Mouse (Mus musculus): Measurements from ENCODE around the gene Tmem273. TPM values are rescaled to one million over a fixed set of nuclear protein-coding genes. Genes with fewer than 3 reads are reported as not detected.

The Tmem273 gene
- polyA plus RNA-seq, 1 experiment from 2014 or later: 2.4 TPM

DNA sequence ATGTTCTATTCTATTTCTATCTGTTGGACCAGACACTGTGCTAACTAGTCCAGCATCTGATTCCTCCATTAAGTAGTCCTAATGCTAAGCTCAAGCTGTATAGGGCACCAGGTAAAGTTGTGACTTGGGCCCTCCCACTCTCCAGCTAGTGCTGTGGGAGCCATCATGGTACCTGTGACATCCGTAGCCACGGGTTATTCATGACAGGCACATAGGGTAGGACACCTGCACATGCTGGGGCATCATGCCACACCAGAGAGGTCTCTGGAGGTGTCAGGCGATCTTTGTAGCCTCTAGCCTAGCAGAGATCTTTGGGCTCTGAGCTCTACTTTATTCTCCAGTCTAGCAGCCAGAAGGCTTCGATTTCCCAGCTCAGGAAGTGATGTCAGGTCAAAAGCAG, 2.9 kb upstream of the Tmem273 start:
- H3K27ac ChIP-seq (ENCODE audit: low read length): no peak overlapping the region
- no peak overlapping the region for H3K4me3 ChIP-seq (ENCODE audit: low read depth, low read length)
- 74% methylated on average over 4 of the region's 4 CpGs for WGBS
- H3K4me2 ChIP-seq (replicated peaks; ENCODE audit: low read depth, low read length): no peak overlapping the region
- no peak for DNase-seq (ENCODE audit: low spot score)
- no peak overlapping the region for H3K9ac ChIP-seq (replicated peaks; ENCODE audit: low read depth)
- H3K36me3 ChIP-seq (ENCODE audit: insufficient read depth, low read length): no peaks in the 10 kb centered on the region
- no peaks in the 10 kb centered on the region for H3K4me1 ChIP-seq (ENCODE audit: insufficient read depth, low read depth, low read length)
- no peaks in the 10 kb centered on the region for H3K9me3 ChIP-seq (ENCODE audit: low read length)
- ATAC-seq: no peak
- TF ChIP-seq EP300 (IDR thresholded peaks at IDR 0.05): no peak
- no peak for TF ChIP-seq CTCF (IDR thresholded peaks at IDR 0.05)
- H3K27me3 ChIP-seq (replicated peaks; ENCODE audit: insufficient read depth, low read length): no peaks in the 10 kb centered on the region

DNA sequence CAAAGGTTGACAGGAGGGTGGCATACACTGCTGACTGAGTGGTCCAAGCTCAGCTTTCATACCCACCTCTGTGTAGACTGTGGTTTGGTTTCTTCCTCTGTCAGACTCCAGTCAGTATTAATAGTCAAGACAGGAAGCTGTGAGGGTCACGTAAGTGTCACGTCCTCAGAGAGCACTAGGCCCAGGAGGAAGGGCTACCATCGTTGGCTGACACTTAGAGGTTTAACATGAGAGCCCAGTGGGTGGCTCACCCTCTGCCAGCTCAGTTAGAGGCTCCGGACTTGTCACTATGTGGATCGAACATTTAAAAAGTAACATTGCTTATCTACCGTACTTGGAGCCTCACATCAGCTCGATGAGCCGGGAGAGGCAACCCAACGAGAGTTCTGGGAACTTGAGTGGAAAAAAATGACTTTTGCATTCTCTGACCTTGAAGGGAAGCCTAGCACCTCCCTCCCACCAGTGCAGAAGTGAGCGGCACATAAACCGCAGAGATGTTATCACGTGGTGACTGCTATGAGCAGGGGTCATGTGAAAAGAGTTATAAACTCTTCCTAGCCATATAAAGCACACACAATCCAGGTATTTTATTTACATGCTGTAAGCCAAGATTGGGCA, 1.5 kb upstream of the Tmem273 start:
- ATAC-seq (no peak), DNase-seq (ENCODE audit: low spot score) (no peak)
- Histone ChIP-seq H3K27ac (ENCODE audit: low read length) (no peak overlapping the region), H3K4me1 (ENCODE audit: insufficient read depth, low read depth, low read length) (no peaks in the 10 kb centered on the region), H3K4me2 (replicated peaks; ENCODE audit: low read depth, low read length) (no peak overlapping the region), H3K27me3 (replicated peaks; ENCODE audit: insufficient read depth, low read length) (no peaks in the 10 kb centered on the region), H3K9me3 (ENCODE audit: low read length) (no peaks in the 10 kb centered on the region), H3K4me3 (ENCODE audit: low read depth, low read length) (no peak overlapping the region), H3K9ac (replicated peaks; ENCODE audit: low read depth) (no peak overlapping the region), H3K36me3 (ENCODE audit: insufficient read depth, low read length) (no peaks in the 10 kb centered on the region)
- TF ChIP-seq CTCF (IDR thresholded peaks at IDR 0.05): no peak
- no peak for TF ChIP-seq EP300 (IDR thresholded peaks at IDR 0.05)
- 52% methylated on average over 12 of the region's 12 CpGs for WGBS

DNA sequence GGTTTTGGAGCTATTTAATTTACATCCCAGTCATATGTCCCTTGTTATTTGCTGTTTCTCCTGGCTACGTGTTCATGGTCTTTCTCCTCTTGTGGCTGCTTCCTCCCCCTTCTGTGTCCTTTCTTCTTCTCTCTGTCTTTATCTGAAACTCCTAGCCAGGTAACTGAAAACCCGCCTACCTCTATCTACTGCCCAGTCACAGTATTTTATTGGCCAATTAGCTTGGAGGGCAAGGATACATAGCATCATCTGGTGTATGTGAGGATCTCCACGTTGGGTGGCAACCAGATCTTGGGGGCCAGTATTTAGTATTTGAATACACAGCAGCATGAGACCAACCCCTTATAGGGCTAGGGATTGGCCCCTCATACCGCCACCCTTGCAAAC, 1.0 kb upstream of the Tmem273 start:
- 82% methylated on average over 4 of the region's 4 CpGs for WGBS
- H3K9ac ChIP-seq (replicated peaks; ENCODE audit: low read depth): no peak overlapping the region
- DNase-seq (ENCODE audit: low spot score): no peak
- no peak for ATAC-seq
- no peak overlapping the region for H3K4me3 ChIP-seq (ENCODE audit: low read depth, low read length)
- no peak overlapping the region for H3K4me2 ChIP-seq (replicated peaks; ENCODE audit: low read depth, low read length)
- H3K27me3 ChIP-seq (replicated peaks; ENCODE audit: insufficient read depth, low read length): no peaks in the 10 kb centered on the region
- no peaks in the 10 kb centered on the region for H3K36me3 ChIP-seq (ENCODE audit: insufficient read depth, low read length)
- H3K4me1 ChIP-seq (ENCODE audit: insufficient read depth, low read depth, low read length): no peaks in the 10 kb centered on the region
- TF ChIP-seq EP300 (IDR thresholded peaks at IDR 0.05) (no peak), CTCF (IDR thresholded peaks at IDR 0.05) (no peak)
- H3K27ac ChIP-seq (ENCODE audit: low read length): no peak overlapping the region
- no peaks in the 10 kb centered on the region for H3K9me3 ChIP-seq (ENCODE audit: low read length)

DNA sequence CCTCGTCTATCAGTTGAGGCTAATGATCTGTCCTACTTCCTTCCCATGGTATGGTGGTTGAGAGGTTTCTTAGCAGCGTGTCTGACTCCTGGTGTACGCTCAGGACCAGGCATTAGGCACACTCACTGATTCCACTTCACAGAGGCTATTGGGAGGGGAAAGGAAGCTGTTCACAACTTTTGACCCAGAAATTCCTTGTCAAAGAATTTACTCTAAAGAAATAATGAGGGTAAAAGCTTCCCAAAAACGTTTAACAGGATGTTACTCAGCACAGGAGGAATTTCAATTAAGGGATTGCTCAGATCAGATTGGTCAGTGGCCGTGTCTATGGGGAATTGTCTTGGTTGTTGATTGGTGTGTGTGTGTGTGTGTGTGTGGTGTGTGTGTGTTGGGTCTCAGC, 1.9 kb downstream of the Tmem273 start:
- Histone ChIP-seq H3K9ac (replicated peaks; ENCODE audit: low read depth) (no peak overlapping the region), H3K4me1 (ENCODE audit: insufficient read depth, low read depth, low read length) (no peaks in the 10 kb centered on the region)
- ATAC-seq: no peak

DNA sequence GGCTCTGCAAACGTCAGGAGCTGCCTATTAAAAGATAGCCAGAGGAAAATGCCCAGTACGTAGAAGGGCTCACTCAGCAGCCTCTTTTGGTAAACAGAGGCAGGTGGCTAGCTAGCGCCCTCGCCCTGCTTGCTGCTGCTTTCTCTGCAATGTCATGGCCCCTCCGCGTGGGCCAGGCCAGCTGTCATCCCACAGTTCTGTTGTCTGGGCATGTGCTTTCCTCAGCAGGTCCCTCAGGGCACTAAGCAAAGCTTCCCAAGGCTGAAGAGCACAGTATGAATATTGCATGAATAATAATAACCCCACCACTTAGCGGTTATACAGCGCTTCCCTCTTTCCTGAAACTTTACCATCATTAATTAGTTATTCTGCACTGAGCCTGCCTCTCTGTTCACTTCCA, 10.6 kb downstream of the Tmem273 start:
- Histone ChIP-seq H3K4me2 (replicated peaks; ENCODE audit: low read depth, low read length) (no peak overlapping the region), H3K9me3 (ENCODE audit: low read length) (no peaks in the 10 kb centered on the region), H3K4me3 (ENCODE audit: low read depth, low read length) (no peak overlapping the region), H3K27me3 (replicated peaks; ENCODE audit: insufficient read depth, low read length) (no peaks in the 10 kb centered on the region), H3K36me3 (ENCODE audit: insufficient read depth, low read length) (no peaks in the 10 kb centered on the region), H3K4me1 (ENCODE audit: insufficient read depth, low read depth, low read length) (no peaks in the 10 kb centered on the region; the same call in 1 of the 2 replicates), H3K27ac (ENCODE audit: low read length) (no peak overlapping the region), H3K9ac (replicated peaks; ENCODE audit: low read depth) (no peak overlapping the region)
- 66% methylated on average over 8 of the region's 8 CpGs for WGBS
- no peak for ATAC-seq
- no peak for DNase-seq (ENCODE audit: low spot score)
- TF ChIP-seq EP300 (IDR thresholded peaks at IDR 0.05): no peak
- TF ChIP-seq CTCF (IDR thresholded peaks at IDR 0.05): no peak

More for the DNA sequence above, 1.9 kb downstream of the Tmem273 start:
- Histone ChIP-seq H3K9me3 (ENCODE audit: low read length) (no peaks in the 10 kb centered on the region), H3K36me3 (ENCODE audit: insufficient read depth, low read length) (no peaks in the 10 kb centered on the region), H3K27ac (ENCODE audit: low read length) (no peak overlapping the region), H3K4me2 (replicated peaks; ENCODE audit: low read depth, low read length) (no peak overlapping the region), H3K27me3 (replicated peaks; ENCODE audit: insufficient read depth, low read length) (no peaks in the 10 kb centered on the region), H3K4me3 (ENCODE audit: low read depth, low read length) (no peak overlapping the region)
- 34% methylated on average over 5 of the region's 5 CpGs for WGBS
- no peak for DNase-seq (ENCODE audit: low spot score)
- no peak for TF ChIP-seq EP300 (IDR thresholded peaks at IDR 0.05)
- TF ChIP-seq CTCF (IDR thresholded peaks at IDR 0.05): no peak

DNA sequence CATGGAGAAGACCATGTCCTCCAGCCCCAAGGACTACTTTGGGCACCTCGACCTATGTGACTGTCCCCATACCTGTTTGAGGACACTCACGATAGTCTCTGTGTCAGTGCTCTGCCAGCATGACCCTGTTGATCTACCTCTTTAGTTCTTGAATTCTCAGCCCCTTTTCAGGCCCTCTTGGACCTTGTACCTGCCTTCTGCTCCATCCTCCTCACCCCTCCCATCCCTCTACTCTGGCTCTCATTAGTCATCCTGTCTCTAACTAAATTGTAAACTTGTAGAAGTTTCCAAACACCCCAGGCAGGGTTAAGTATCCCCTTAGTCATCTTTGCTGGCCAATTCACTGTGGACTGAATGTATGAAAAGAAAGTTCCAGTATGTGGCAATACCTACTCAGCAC, 12.0 kb downstream of the Tmem273 start:
- no peaks in the 10 kb centered on the region; the same call in 1 of the 2 replicates for H3K4me1 ChIP-seq (ENCODE audit: insufficient read depth, low read depth, low read length)
- TF ChIP-seq EP300 (IDR thresholded peaks at IDR 0.05) (no peak), CTCF (IDR thresholded peaks at IDR 0.05) (no peak)
- ATAC-seq (no peak), DNase-seq (ENCODE audit: low spot score) (no peak)
- no peak overlapping the region for H3K4me2 ChIP-seq (replicated peaks; ENCODE audit: low read depth, low read length)
- no peak overlapping the region for H3K9ac ChIP-seq (replicated peaks; ENCODE audit: low read depth)
- H3K4me3 ChIP-seq (ENCODE audit: low read depth, low read length): no peak overlapping the region
- no peak overlapping the region for H3K27ac ChIP-seq (ENCODE audit: low read length)
- no peaks in the 10 kb centered on the region for H3K27me3 ChIP-seq (replicated peaks; ENCODE audit: insufficient read depth, low read length)
- H3K36me3 ChIP-seq (ENCODE audit: insufficient read depth, low read length): no peaks in the 10 kb centered on the region
- H3K9me3 ChIP-seq (ENCODE audit: low read length): no peaks in the 10 kb centered on the region
- 68% methylated on average over 2 of the region's 2 CpGs for WGBS

DNA sequence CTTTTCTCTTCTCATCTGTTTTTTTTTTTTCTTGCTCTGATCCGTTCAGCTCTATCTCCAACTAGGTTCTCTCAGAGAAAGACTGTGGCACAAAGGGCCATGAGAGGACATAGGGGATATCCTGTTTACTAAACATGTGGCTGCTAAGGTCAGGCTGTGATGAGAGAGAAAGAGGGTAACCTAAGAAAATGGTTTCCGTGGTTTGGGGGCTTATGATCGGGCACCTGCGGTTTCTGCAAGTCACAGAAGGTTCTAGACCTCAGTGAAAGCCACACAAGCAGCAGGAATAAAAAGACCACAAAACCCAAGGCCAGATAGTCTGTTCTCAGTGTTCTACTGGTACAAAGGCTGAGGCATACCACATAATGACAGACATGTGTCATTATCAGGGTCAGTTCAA, 12.6 kb downstream of the Tmem273 start:
- H3K27ac ChIP-seq (ENCODE audit: low read length): no peak overlapping the region
- ATAC-seq (no peak), DNase-seq (ENCODE audit: low spot score) (no peak)
- no peaks in the 10 kb centered on the region for H3K36me3 ChIP-seq (ENCODE audit: insufficient read depth, low read length)
- no peak for TF ChIP-seq CTCF (IDR thresholded peaks at IDR 0.05)
- TF ChIP-seq EP300 (IDR thresholded peaks at IDR 0.05): no peak
- H3K4me2 ChIP-seq (replicated peaks; ENCODE audit: low read depth, low read length): no peak overlapping the region
- H3K4me3 ChIP-seq (ENCODE audit: low read depth, low read length): no peak overlapping the region
- H3K9me3 ChIP-seq (ENCODE audit: low read length): no peaks in the 10 kb centered on the region
- 57% methylated on average over 4 of the region's 4 CpGs for WGBS
- H3K9ac ChIP-seq (replicated peaks; ENCODE audit: low read depth): no peak overlapping the region
- no peaks in the 10 kb centered on the region for H3K27me3 ChIP-seq (replicated peaks; ENCODE audit: insufficient read depth, low read length)
- no peaks in the 10 kb centered on the region; the same call in 1 of the 2 replicates for H3K4me1 ChIP-seq (ENCODE audit: insufficient read depth, low read depth, low read length)
